Mouse (Mus musculus): ENCODE measurements around the gene Tnfrsf22.
"Not testable (repeated sequence)": the region's sequence is repeated elsewhere in the genome, so short reads cannot be mapped to it uniquely, and the experiment has no call there.

Gene Tnfrsf22

DNA sequence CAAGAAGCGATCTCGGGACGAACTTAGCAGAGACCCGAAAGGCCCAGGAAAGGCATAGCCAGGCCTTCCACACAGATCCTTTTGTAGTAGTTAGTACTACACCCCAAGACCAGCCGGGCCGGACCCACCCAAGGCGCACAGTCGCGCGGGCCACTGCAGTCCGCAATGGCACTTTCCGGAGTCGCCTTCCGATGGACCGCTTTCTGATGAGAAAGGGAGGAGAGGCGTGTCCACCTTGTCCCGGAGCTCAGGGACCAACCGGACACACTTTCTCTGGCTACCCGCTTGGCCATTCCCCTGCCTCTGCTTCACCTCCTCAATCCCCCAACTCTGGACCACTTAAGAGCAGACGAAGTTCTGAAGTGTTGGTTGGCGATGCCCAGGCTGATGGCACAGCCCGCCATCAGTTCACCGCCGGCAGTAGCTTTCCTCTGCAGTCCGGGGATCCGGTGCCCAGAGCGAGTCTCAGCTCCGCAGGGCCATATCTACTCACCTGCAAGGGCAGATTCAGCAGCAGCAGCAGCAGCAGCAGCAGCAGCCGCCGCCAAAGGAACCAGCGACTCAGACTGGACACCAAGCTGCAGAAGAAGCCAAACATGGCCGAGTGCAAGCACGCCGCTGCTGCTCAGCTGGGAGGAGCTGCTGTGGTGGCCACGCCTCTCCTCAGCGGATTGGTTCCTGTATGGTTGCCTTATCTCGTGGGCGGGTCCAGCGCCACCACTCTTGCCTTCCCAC, at the start of gene Tnfrsf22:
TSS of gene Tnfrsf22 (minus strand) at position 628 of the 735 bp plus-strand sequence.
- peak; percentile 80 for DNase-seq (ENCODE audit: inconsistent ontology term)

GRCm38 (mm10) chr7:143696140-143696539, 46.7 kb upstream of the Tnfrsf22 start:
- DNase-seq (ENCODE audit: inconsistent ontology term): no peak

- DNase-seq (ENCODE audit: inconsistent ontology term): no peak
Measured at GRCm38 (mm10) chr7:143694550-143694949, 45.1 kb upstream of the Tnfrsf22 start.

DNA sequence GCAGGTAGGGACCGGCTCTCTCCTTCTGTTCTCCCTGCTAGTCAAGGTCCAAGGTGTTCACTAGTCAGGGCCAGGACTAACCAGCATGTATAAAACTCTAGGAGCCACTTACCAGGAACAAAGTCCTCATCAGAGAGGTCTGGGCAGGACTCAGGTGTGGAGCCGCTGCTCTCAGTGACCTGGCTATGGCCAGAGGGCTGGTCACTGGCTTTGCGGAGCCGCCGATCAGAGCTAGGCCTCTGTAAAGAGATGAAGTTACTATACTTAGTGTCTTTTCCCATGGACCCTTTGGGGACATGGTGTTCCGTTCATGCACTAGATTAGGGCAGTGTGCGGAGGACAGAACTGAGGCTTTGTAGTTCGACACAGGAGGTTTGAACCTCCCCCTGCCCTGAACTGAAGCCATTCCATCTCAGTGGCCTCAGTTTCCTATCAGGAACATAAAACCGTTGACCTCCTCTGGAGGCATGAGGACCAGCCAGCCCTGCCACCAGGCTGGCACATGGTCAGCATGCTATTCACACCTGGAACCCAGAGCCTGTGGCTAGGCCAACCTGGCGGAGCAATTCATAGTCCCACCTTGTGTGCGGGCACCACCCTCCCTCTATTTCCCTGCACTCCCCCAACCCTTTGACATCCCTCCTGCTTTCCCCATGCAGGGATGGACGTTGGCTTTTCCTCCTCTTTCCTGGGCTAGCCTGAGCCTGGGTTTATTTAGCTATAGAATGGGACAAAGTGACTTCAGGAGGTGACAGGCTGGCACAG, 43.5 kb upstream of the Tnfrsf22 start:
- DNase-seq (ENCODE audit: inconsistent ontology term): no peak

GRCm38 (mm10) chr7:143691909-143692308, 42.4 kb upstream of the Tnfrsf22 start:
- DNase-seq (ENCODE audit: inconsistent ontology term): no peak

DNA sequence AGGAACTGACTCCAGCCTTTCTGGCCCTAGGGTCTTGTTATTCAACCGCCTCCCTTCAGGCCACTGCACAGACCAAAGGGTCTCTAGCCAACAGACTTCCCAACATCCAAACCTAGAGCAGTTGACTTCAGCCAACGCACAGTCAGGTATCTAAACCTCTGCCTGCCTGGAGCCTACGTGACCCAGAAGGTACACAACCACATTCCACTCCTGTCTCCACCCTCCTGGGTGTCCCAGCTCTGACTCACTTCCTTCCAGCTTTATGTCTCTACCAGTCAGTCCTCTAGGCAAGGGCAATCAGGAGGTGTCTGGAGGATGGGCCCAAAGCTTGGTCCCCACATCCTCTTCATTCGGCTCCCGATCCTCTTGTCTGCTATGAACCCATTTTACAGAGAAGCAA, 41.7 kb upstream of the Tnfrsf22 start:
- no peak for DNase-seq (ENCODE audit: inconsistent ontology term)

DNA sequence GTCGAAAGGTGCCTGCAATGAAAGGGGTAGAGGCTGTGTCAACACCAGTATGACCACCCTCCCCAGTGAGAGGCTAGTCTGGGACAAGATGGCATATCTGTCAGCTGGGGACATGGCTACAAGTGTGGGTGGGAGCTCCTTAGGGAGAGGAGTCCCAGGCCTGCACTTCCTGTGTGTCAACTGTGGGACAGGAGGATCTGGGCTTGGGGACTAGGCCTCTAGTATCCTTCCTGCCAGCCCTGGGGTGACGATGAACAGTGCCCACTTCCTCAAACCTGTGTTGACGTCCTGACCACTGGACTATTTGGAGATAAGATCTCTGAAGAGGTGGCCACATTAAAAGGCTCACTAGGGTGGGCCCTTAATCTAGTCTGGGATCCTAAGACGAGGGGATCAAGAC, 40.5 kb upstream of the Tnfrsf22 start:
- no peak for DNase-seq (ENCODE audit: inconsistent ontology term)

- DNase-seq (ENCODE audit: inconsistent ontology term): no peak
Measured at GRCm38 (mm10) chr7:143689481-143689880, 40.0 kb upstream of the Tnfrsf22 start.

DNA sequence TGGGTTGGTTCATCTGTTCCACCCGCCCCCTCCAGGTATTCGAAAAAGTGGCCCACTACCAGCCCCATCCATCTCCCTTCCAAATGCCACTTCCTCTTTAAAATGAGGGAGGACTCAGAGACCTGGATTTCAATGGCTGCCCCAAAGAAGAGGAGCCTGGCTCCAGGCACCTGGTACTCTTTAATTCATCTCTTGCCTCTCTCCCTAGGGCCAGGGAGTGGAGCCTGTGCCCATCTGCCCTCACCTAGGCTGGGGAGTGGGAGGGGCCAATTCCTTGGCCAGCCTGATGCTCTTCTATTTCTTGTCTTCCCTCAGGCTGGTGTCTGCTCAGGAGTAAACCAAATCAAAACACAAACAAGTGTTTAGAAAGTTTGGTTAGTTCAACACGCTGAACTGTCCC, 37.2 kb upstream of the Tnfrsf22 start:
- not testable (repeated sequence) for DNase-seq (ENCODE audit: inconsistent ontology term)

DNA sequence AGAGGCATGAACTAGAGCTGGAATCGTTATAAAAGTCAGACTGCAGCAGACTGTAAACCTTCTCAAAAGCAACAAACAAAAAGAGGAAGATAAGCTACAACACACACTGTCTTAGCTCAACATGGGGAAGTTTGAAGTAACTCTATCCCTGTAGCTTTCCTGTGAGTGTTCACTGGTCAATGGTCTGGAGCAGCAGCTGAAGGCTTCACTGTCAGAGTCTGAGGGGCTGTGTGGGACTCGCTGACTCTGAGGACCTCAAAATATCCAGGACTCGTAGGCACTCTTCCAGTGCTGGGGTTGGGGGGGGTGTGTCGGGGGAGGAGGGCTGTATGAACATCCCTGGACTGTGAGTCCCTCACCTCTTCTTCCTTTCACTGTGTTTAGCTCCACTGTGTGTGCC, 36.7 kb upstream of the Tnfrsf22 start:
- not testable (repeated sequence) for DNase-seq (ENCODE audit: inconsistent ontology term)

DNA sequence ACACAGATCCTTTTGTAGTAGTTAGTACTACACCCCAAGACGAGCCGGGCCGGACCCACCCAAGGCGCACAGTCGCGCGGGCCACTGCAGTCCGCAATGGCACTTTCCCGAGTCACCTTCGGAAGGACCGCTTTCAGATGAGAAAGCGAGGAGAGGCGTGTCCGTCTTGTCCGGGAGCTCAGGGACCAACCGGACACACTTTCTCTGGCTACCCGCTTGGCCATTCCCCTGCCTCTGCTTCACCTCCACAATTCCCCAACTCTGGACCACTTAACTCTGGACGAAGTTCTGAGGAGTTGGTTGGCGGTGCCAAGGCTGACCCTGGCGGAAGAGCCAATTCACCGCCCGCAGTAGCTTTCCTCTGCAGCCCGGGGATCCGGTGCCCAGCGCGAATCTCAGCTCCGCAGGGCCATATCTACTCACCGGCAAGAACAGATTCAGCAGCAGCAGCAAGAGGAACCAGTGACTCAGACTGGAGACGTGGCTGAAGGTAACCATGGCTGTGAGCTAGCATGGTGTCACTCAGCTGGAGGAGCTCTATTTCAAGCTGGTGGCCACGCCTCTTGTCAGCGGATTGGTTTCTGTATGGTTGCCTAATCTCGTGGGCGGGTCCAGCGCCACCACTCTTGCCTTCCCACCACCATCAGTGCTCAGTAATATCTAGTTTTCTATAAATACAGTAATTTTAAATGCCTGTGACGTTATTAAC, 36.1 kb upstream of the Tnfrsf22 start, which contains the start of gene Tnfrsf23:
TSS of gene Tnfrsf23 (minus strand) at position 514 of the 709 bp plus-strand sequence.
- peak; percentile 86 for DNase-seq (ENCODE audit: inconsistent ontology term)

GRCm38 (mm10) chr7:143684569-143684968, 35.1 kb upstream of the Tnfrsf22 start:
- not testable (repeated sequence) for DNase-seq (ENCODE audit: inconsistent ontology term)

DNA sequence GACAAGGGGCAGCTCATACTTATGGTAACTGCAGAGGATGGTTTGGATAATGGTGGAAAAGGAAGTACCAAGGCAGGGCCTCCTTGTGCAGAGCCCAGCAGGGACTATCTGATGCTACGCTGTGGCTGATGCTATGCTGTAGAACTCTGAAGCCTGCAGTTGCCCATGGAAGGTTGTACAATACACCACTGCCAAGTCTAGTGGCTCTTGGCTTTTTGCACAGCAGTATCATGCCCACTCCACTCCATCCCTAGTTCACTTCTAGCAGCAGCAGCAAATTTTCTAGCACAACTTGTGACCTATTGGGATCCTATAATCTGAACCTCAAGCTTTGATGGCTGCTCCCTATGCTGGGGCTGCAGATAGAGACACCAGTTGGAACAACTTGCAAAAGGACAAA, 32.1 kb upstream of the Tnfrsf22 start:
- no peak for DNase-seq (ENCODE audit: inconsistent ontology term)

GRCm38 (mm10) chr7:143680836-143681235, 31.4 kb upstream of the Tnfrsf22 start:
- not testable (repeated sequence) for DNase-seq (ENCODE audit: inconsistent ontology term)

DNA sequence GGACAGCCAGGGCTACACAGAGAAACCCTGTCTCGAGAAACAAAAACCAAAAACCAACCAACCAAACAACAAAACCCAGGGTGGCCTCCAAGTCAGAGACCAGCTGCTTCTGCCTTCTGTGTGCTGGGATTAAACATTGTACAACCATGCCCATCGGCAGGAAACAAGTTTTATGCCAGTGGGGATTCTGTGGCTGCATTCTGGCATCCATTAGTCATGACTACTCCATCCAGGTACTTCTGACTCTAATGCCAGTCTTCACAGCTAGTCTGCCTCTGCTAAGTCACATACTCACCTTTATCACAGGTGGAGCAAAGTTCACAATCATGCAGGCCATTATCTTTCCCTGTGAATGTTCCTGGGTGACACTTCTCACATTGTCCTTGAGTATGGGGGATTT, 30.2 kb upstream of the Tnfrsf22 start:
- DNase-seq (ENCODE audit: inconsistent ontology term): not testable (repeated sequence)

DNA sequence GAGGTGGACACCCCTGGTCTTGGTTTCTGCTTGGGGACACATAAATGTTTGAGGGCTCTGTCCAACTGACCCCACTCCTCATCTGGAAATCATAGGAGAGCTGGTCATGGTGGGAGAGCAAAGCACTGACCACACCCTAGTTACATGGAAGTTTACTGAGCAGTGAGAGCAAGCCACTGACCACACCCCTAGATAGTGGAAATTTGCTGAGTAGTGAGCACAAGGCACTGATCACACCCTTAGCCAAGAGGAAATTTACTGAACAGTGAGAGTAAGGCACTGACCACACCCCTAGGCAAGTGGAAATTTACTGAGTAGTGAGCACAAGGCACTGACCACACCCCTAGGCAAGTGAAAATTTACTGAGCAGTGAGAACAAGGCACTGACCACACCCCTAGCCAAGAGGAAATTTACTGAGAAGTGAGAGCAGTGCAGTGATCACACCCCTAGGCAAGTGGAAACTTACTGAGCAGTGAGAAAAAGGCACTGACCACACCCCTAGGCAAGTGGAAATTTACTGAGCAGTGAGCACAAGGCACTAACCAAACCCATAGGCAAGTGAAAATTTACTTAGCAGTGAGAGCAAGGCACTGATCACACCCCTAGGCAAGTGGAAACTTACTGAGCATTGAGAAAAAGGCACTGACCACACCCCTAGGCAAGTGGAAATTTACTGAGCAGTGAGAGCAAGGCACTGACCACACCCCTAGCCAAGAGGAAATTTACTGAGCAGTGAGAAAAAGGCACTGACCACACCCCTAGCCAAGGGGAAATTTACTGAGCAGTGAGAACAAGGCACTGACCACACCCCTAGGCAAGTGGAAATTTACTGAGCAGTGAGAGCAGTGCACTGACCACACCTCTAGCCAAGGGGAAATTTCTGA, 17.2 kb upstream of the Tnfrsf22 start:
- DNase-seq (ENCODE audit: inconsistent ontology term): no peak

GRCm38 (mm10) chr7:143663470-143663869, 14.0 kb upstream of the Tnfrsf22 start:
- DNase-seq (ENCODE audit: inconsistent ontology term): no peak

DNA sequence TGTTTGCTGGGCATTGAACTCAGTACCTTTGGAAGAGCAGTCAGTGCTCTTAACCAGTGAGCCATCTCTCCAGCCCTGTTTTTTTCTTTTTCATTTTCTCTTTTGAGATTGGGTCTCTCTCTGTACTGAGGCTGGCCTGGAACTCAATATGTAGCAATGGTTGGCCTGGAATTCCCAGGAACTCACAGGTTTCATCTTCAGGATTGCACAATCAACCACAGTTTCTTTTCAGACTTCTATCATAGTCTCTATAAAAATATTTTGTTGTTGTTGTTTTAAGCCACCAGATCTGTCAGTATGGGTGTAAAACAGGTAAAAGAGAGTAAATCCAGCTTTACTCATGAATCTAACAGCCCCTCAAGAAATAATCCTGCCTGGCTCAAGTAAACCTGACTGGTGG, 11.3 kb upstream of the Tnfrsf22 start:
- DNase-seq (ENCODE audit: inconsistent ontology term): no peak

- not testable (repeated sequence) for DNase-seq (ENCODE audit: inconsistent ontology term)
Measured at GRCm38 (mm10) chr7:143649769-143650346, 397 bp upstream of the Tnfrsf22 start.

DNA sequence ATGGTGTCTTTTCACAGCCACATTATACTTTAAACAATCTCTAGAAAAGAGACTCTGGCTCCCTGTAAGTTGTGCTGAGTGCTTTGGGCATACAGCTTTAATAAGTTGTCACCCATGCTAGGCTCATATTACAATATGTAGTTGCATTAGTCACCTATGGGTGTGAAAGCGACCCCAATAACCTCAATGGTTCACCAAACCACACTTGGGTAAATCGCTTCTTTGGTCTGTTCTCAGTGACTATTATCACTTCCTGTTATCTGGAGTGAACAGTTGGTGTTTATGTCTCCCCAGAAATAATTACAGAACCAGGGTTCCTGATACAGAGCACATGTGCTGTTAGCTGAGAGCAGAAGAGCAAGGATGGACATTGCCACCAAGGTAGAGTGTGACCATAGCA, 5.5 kb downstream of the Tnfrsf22 start:
- DNase-seq (ENCODE audit: inconsistent ontology term): not testable (repeated sequence)

DNA sequence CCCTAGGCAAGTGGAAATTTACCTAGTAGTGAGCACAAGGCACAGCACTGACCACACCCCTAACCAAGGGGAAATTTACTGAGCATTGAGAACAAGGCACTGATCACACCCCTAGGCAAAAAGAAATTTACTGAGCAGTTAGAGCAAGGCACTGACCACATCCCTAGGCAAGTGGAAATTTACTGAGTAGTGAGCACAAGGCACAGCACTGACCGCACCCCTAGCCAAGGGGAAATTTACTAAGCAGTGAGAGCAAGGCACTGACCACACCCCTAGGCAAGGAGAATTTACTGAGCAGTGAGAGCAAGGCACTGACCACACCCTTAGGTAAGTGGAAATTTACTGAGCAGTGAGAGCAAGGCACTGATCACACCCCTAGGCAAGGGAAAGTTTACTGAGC, 12.8 kb downstream of the Tnfrsf22 start:
- DNase-seq (ENCODE audit: inconsistent ontology term): no peak

Data from Muller cell, postnatal 12 days (primary cell).